Mouse (Mus musculus) 3134 (cell line): ENCODE data around the gene Casp8.
"Not testable (repeated sequence)": the region's sequence is repeated elsewhere in the genome, so short reads cannot be mapped to it uniquely, and the experiment has no call there.

Source experiments
- DNase-seq: peaks from one replicate; pipeline ENCODE4 v3.0.0-alpha.2; 2011; ENCODE audit warnings: low spot score; ENCODE audit not compliant: insufficient read length; ENCODE audit errors: extremely low read depth

The Casp8 gene

DNA sequence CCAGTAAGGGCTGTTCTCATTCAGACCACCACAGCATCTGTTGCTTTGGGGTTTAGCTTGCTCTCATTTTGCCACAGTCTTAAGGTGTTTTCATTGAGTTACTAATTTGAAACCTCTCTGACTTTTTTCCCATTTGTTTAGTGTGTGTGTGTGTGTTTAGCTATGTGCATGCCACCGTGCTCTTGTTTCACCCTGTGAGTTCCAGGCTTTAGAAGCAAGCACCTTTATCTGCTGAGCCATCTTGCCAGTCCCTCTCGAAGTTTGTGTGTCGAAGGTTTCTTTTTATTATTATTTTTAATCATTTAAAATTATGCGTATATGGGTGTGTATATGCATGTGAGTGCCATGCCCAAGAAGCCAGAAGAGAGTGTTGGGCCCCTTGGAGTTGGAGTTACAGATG, 3.7 kb downstream of the Casp8 start:
- DNase-seq: no peak

- not testable (repeated sequence) for DNase-seq
Observed at GRCm38 (mm10) chr1:58800644-58801043, 5.5 kb downstream of the Casp8 start.

GRCm38 (mm10) chr1:58801558-58802285, 6.5 kb downstream of the Casp8 start:
- DNase-seq: no peak

GRCm38 (mm10) chr1:58802322-58803273, 7.4 kb downstream of the Casp8 start:
- no peak for DNase-seq

- DNase-seq: no peak
Observed at GRCm38 (mm10) chr1:58803531-58803930, 8.4 kb downstream of the Casp8 start.

DNA sequence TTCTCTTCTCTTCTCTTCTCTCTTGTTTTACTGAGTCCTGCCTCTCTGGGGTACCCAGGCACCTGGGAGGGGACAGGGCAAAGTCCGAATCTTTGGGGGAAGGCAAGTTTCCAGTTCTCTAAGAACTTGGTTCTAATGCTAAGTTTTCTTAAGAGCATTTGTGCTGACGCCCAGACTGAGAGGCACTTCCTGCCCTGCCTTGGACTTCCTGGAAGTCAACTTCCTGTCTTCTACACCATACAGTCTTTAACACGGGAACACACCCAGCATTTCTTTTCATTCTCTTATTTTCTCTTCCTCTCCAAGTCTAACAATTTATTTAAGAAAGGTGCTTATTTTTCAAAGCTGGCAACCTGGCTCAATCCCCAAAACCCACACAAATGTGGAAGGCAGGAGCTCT, 11.5 kb downstream of the Casp8 start:
- no peak for DNase-seq

- no peak for DNase-seq
Observed at GRCm38 (mm10) chr1:58826319-58826718, 31.1 kb downstream of the Casp8 start.

DNA sequence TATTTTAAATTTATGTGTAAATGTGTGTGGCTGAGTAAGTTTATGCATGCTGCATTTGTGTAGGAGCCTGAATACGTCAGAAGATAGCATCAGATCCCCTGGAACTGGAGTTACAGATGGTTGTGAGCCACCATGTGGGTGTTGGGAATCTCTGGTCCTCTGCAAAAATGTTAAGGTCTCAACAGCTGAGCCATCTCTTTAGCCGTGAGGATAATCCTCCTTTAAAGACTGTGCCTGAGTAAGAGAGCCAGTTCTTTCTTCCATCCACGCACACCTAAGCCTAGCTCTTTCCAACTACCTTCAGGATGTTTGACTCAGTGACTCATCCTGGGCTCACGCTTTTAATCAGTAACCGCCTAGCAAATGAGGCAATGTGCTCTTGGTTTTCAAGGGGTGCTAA, 35.6 kb downstream of the Casp8 start:
- DNase-seq: no peak

DNA sequence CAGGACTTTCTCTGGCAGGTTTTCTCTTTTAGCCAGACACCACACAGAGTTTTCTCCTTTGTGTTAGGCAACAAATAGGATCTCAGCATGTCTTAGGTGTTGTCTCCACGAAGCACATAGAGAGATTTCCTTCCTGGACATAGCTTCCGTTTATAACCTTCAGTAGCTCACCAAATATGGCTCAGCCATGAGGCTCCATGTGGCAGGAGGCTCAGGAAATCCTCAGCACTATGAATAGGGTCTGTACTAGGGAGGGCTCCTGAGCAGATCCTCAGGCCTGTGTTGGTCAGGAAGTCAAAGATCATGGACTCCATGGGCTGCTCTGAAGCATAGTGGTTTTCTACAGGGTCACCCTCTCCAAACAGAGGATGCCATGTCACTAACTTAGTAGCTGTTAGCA, 37.0 kb downstream of the Casp8 start:
- no peak for DNase-seq

DNA sequence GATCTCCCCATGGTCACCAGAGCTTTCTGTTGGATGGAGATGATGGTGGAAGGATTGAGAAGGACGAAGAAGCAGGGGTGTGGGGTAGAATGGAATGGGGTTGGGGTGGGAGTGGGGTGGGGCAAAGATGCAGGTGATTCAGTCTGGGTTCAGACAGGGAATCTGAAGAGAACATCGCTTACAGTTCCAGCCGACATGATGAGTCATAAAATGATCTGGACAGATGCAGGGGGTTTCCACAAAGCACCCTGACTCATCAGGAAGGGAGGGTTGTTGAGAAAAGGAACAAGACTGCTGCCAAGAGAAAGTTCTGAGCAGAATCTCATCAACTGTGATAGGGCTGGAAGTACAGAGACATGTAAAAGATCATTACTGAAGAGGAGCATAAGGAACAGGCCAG, 61.6 kb downstream of the Casp8 start:
- DNase-seq: not testable (repeated sequence)

DNA sequence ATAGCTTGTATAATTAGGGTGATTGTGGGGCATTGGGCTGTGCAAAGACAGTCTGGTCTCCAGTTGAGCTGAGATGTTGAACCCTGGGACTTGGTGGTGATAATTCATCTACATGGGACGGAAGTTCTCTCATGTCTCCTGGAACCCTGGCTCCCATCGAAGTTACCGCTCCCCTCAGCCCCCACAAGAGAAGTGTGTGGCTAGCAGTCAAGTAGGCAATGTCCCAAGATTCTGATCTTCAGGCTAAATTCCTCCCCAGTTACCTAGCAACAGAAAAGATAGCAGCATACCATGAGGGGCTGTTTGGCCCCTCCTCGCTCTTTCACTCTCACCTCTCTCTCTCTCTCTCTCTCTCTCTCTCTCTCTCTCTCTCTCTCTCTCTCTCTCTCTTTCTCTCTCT, 64.0 kb downstream of the Casp8 start:
- not testable (repeated sequence) for DNase-seq

GRCm38 (mm10) chr1:58859738-58860365, 64.7 kb downstream of the Casp8 start:
- peak; percentile 58 for DNase-seq

GRCm38 (mm10) chr1:58860586-58860985, 65.4 kb downstream of the Casp8 start:
- DNase-seq: not testable (repeated sequence)

- DNase-seq: not testable (repeated sequence)
Observed at GRCm38 (mm10) chr1:58876500-58876899, 81.3 kb downstream of the Casp8 start.

DNA sequence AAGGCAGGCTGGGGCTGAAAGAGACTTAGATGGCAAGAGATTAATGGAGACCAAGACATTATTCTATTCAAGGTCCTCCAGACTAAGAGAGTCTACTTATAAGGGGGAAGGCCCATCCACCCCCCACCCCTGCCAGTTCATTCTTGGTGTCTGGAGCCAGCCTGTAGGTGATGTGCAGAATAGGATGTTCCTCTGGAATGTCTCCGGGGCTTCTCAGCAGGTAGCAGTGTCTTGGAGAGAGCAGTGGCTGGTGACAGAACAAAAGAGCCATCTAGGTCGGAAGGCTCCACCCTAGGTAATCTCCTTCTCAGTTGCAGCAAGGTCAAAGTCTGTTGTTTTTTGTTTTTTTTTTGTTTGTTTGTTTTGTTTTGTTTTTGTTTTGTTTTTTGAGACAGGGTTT, 84.1 kb downstream of the Casp8 start:
- not testable (repeated sequence) for DNase-seq

DNA sequence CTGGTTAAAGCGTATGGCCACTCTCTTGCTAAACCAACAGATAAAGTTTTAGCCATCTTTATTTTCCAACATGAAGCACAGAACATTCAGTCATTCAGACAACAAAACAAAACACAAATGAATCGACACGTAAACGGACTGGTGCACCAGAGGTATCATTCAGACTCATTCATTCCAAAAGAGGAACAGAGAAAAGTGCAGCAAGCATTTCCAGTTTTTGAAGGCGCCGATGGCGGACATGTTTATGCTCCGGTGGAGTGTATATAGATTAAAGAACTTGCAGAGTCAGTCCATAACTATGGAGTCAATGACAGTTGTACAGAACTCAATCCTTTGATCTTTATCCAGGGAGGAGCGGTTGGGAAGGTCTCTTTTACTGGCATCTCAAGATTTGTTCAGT, 88.1 kb downstream of the Casp8 start:
- DNase-seq: not testable (repeated sequence)

GRCm38 (mm10) chr1:58885646-58886045, 90.5 kb downstream of the Casp8 start:
- no peak for DNase-seq

DNA sequence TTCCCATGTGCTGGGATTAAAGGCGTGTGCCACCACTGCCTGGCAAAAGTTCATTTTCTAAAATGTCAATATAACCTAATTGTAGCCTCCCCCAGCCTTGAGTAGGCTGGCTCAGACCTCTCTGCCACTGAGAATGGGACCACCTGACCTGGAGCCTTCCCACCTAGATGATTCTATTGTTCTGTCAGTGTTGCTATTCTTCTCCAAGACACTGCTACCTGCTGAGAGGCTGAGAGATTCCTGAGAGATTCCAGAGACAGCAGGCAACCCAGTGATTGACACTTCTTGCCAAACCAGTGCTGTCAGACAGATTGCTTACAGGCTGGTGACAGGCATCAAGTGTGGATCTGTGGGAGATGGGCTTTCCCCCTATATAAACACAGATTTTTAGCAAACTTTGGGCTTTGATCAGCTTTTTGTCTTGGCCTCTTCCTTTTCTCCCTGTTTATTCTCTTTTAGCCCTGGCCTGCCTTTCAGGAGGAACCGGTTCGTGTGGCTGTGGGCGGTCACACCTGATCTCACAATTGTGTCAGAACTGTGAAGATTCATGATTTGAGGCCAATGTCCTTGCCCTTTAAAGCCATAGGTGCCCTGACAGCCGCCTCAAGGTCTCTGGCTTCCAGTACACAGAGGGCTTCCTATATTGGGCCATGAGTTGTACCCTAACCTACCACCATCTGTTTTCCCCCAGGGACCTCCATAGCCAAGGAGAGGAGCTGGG, 94.8 kb downstream of the Casp8 start:
- DNase-seq: no peak

- not testable (repeated sequence) for DNase-seq
Observed at GRCm38 (mm10) chr1:58890697-58891290, 95.6 kb downstream of the Casp8 start.

- DNase-seq: not testable (repeated sequence)
Observed at GRCm38 (mm10) chr1:58891481-58892170, 96.5 kb downstream of the Casp8 start.
